Mouse (Mus musculus) forebrain, embryonic 14.5 days (tissue): ENCODE data around the gene Disp3. TPM values are rescaled to one million over a fixed set of nuclear protein-coding genes. Genes with fewer than 3 reads are reported as not detected.

Experiments used
- ATAC-seq: fragments of 200-750 bp; cut with Nextera tagmentation; 2 replicates; pipeline ENCODE4 v1.8.0; 2017; ENCODE audit warnings: mild to moderate bottlenecking, moderate library complexity
- DNase-seq: peaks from one replicate; pipeline ENCODE4 v3.0.0-alpha.2; 2015; ENCODE audit warnings: low spot score
- H3K27ac ChIP-seq: fragments of 300-500 bp; sonication (generic); 2 replicates; pipeline ENCODE4 v1.5.1; 2014; ENCODE audit warnings: low read depth, mild to moderate bottlenecking, control low read depth, low read length, moderate library complexity
- H3K27me3 ChIP-seq: fragments of 300-500 bp; sonication (generic); replicated peaks from 2 replicates; pipeline ENCODE4 v1.6.1; 2014; ENCODE audit warnings: low read length, control low read depth, mixed read lengths; ENCODE audit not compliant: control insufficient read depth, insufficient read depth
- H3K36me3 ChIP-seq: fragments of 300-500 bp; sonication (generic); 2 replicates; pipeline ENCODE4 v1.6.1; 2014; ENCODE audit warnings: low read length, control low read depth; ENCODE audit not compliant: control insufficient read depth, insufficient read depth
- H3K4me1 ChIP-seq: fragments of 300-500 bp; sonication (generic); 2 replicates; pipeline ENCODE4 v1.6.1; 2014; ENCODE audit warnings: antibody characterized with exemption, low read length, control low read depth; ENCODE audit not compliant: control insufficient read depth, insufficient read depth
- H3K4me2 ChIP-seq: fragments of 300-500 bp; sonication (generic); 2 replicates; pipeline ENCODE4 v1.6.1; 2014; ENCODE audit warnings: mild to moderate bottlenecking, control low read depth, low read length
- H3K4me3 ChIP-seq: fragments of 300-500 bp; sonication (generic); 2 replicates; pipeline ENCODE4 v1.5.1; 2014; ENCODE audit warnings: low read depth, low read length, control low read depth
- H3K9ac ChIP-seq: fragments of 300-500 bp; sonication (generic); 2 replicates; pipeline ENCODE4 v1.6.1; 2014; ENCODE audit warnings: mild to moderate bottlenecking, low read length, control low read depth, moderate library complexity
- H3K9me3 ChIP-seq: fragments of 300-500 bp; sonication (generic); replicated peaks from 2 replicates; pipeline ENCODE4 v1.6.1; 2016; ENCODE audit warnings: low read length, control low read depth, mixed read lengths; ENCODE audit not compliant: control insufficient read depth
- WGBS: fragments of 180-500 bp; shearing (Covaris S2); extraction: QIAGEN DNeasy Blood & Tissue Kit; methylation state at CpG from one replicate; pipeline ENCODE4 v1.1.7; 2014; 5-methylcytosine and 5-hydroxymethylcytosine counted together
- polyA plus RNA-seq: library from polyadenylated mRNA; unstranded; fragments of >200 nt; fragmentation: Nextera tagmentation; extraction: Ambion mirVana; gene quantifications from 2 replicates; pipeline ENCODE4 v1.2.1, GENCODE M21; 2014

Disp3 gene
- polyA plus RNA-seq, 1 experiment from 2014 or later = 7.2 TPM

DNA sequence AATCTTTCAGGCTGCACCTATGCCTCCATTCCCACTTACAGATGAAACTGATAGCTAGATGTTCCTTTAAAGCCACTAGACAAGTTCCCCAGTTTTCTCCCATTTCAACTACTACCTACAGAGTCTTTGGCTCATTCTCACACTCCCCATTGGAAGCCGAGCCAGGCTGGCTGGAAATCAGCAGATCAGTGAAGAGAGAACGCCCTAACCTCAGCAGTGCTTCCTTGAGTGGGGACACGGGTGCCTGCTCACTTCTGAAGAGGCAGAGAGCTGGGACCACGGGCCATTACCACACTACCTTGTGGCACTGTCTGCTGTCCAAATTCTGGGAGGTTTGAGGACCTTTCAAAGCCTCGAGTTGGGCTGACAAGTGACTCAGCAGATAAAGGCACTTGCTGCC, 11.0 kb upstream of the Disp3 start:
- DNase-seq = no peak

GRCm38 (mm10) chr4:148297640-148298039, 9.9 kb upstream of the Disp3 start:
- ATAC-seq = no peak
- no peaks in the 10 kb centered on the region for H3K27me3 ChIP-seq
- WGBS = 81% methylated on average over 6 of the region's 6 CpGs

More for the DNA sequence above, 11.0 kb upstream of the Disp3 start:
- H3K9me3 ChIP-seq = no peaks in the 10 kb centered on the region
- WGBS = 63% methylated on average over 5 of the region's 5 CpGs
- no peak overlapping the region for H3K4me2 ChIP-seq
- no peaks in the 10 kb centered on the region for H3K36me3 ChIP-seq
- H3K27ac ChIP-seq = no peak overlapping the region
- no peak overlapping the region for H3K4me3 ChIP-seq
- H3K4me1 ChIP-seq = 0 out of 2 replicates have a peak, but pooled peaks cover under 1% of the 10 kb centered on the region
- no peak overlapping the region for H3K9ac ChIP-seq
- no peak for ATAC-seq
- H3K27me3 ChIP-seq = no peaks in the 10 kb centered on the region

DNA sequence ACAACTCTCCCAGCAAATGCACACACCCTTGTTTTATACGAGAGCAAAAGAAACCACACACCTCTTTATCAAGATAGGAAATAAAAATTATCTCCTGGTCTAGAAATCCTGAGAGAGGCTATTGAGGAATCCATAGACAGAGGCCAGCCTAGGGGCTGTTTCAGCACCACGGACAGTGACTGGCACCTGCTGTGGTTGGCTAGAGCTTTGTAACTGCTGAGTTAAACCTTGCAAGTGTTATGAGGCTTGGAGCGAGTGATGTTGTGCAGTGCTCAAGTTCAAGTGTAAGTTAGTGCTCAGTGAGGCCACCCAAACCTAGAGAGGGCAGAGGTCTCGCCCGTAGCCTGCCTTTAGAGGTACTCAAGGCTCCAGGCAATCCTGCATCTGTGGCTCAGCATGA, 5.6 kb upstream of the Disp3 start:
- H3K9me3 ChIP-seq = no peaks in the 10 kb centered on the region
- no peak overlapping the region for H3K4me3 ChIP-seq
- no peaks in the 10 kb centered on the region for H3K36me3 ChIP-seq
- DNase-seq = peak; percentile 61
- H3K4me2 ChIP-seq = no peak overlapping the region
- ATAC-seq = no peak
- no peaks in the 10 kb centered on the region for H3K27me3 ChIP-seq
- 21% methylated on average over 5 of the region's 5 CpGs for WGBS
- no peak overlapping the region for H3K9ac ChIP-seq
- peaks cover 32% of the 10 kb centered on the region for H3K4me1 ChIP-seq
- H3K27ac ChIP-seq = no peak overlapping the region

More at GRCm38 (mm10) chr4:148297640-148298039, 9.9 kb upstream of the Disp3 start:
- DNase-seq = no peak
- no peak overlapping the region for H3K27ac ChIP-seq
- peaks cover 7% of the 10 kb centered on the region for H3K4me1 ChIP-seq
- no peak overlapping the region for H3K9ac ChIP-seq
- no peak overlapping the region for H3K4me2 ChIP-seq
- no peaks in the 10 kb centered on the region for H3K9me3 ChIP-seq
- H3K36me3 ChIP-seq = no peaks in the 10 kb centered on the region
- H3K4me3 ChIP-seq = no peak overlapping the region

DNA sequence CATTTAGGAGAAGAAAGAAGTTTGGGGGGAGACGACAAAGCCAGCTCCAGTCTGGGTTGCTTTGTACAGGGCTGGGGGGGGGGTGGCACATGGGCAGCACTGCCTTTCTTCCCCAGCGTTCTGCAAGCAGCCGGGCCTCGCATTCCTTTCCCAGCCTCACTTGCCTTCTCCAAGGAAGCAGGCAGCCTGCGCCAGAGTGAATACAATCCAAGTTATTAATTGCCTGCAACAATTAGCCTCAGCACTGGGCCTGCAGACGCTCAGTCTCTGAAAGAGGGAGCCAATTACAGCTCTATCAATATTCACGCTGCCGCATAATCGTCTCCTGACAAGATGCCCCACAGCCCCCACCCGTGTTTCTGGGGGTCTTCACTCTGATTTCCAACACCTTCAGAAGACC, 4.1 kb upstream of the Disp3 start:
- ATAC-seq = peak; percentile 36; the same call in 1 of the 2 replicates
- Histone ChIP-seq H3K9ac (no peak overlapping the region; the same call in 1 of the 2 replicates), H3K4me2 (no peak overlapping the region; the same call in 1 of the 2 replicates), H3K4me3 (no peak overlapping the region), H3K9me3 (no peaks in the 10 kb centered on the region), H3K27me3 (no peaks in the 10 kb centered on the region), H3K27ac (peak overlapping the region; percentile 31), H3K4me1 (peaks cover 33% of the 10 kb centered on the region), H3K36me3 (no peaks in the 10 kb centered on the region)
- 8% methylated on average over 10 of the region's 10 CpGs for WGBS
- DNase-seq = peak; percentile 87

DNA sequence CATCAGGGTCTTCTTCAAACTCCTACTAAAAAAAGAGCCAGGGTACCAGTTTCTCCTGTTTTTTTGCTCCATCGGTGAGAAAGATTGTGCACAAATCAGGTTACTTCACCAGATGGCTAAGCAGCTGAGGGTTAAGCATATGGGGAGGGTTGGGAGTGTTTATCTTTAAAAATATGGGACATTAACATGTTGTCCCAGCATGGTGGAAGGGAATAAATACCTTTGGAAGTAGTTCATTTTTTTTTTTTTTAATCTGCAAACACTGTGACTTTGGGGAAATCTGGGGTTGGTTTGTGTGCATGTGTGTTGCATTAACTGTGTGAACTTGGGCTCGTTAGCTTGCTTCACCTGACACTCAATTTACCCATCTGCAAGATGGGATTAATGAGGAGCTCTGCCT, 3.3 kb upstream of the Disp3 start:
- H3K9ac ChIP-seq = no peak overlapping the region
- ATAC-seq (no peak), DNase-seq (peak; percentile 58)
- no peak overlapping the region for H3K4me2 ChIP-seq
- no peaks in the 10 kb centered on the region for H3K9me3 ChIP-seq
- H3K27ac ChIP-seq = 0 out of 2 replicates have a peak overlapping the region, but pooled peaks have one; percentile 44
- no peak overlapping the region for H3K4me3 ChIP-seq
- 45% methylated on average over 2 of the region's 2 CpGs for WGBS
- H3K4me1 ChIP-seq = peaks cover 33% of the 10 kb centered on the region
- H3K27me3 ChIP-seq = no peaks in the 10 kb centered on the region
- H3K36me3 ChIP-seq = no peaks in the 10 kb centered on the region

DNA sequence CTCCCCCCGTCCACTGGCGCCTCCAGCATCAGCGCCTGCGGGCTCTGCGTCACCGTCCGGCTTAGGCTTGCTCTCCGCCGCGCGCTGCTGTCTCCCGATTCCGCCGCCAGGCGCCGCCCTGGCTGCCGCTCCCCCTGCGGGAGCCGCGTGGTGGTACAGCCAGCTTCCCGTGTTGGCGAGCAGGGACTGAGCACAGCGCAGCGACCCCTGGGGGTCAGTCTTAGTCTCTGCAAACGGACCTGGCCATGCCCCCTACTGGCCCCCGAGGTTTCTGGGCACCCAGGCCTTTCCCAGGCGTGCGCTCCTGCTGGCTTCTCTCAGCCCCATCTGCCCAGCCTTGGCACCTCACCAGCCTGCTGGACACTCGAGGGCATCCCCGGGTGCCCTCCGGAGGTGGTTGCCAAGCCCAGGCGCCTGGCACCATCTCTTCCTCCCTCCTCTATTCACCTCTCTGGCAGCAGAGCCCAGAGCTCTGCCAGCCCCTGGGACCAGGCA, 337 bp upstream of the Disp3 start:
- peak overlapping the region; percentile 85 for H3K4me2 ChIP-seq
- WGBS = under 1% methylated on average over 26 of the region's 32 CpGs
- no peaks in the 10 kb centered on the region for H3K9me3 ChIP-seq
- no peaks in the 10 kb centered on the region for H3K36me3 ChIP-seq
- H3K4me3 ChIP-seq = peak overlapping the region; percentile 71
- ATAC-seq (peak; percentile 90), DNase-seq (peak; percentile 96)
- H3K27me3 ChIP-seq = no peaks in the 10 kb centered on the region
- H3K27ac ChIP-seq = peak overlapping the region; percentile 84
- peak overlapping the region; percentile 91 for H3K9ac ChIP-seq
- H3K4me1 ChIP-seq = peaks cover 47% of the 10 kb centered on the region

- H3K9ac ChIP-seq = peak overlapping the region; percentile 91
- H3K27me3 ChIP-seq = no peaks in the 10 kb centered on the region
- H3K4me2 ChIP-seq = peak overlapping the region; percentile 85
- no peak for ATAC-seq
- H3K4me3 ChIP-seq = peak overlapping the region; percentile 71
- H3K27ac ChIP-seq = peak overlapping the region; percentile 84; the same call in 1 of the 2 replicates
- peaks cover 37% of the 10 kb centered on the region for H3K4me1 ChIP-seq
- WGBS = under 1% methylated on average over 20 of the region's 20 CpGs
- DNase-seq = no peak
- no peaks in the 10 kb centered on the region for H3K36me3 ChIP-seq
- no peaks in the 10 kb centered on the region for H3K9me3 ChIP-seq
Observed at GRCm38 (mm10) chr4:148287041-148287440, 724 bp downstream of the Disp3 start.

- ATAC-seq (no peak), DNase-seq (peak; percentile 54)
- 0 out of 2 replicates have a peak, but pooled peaks cover under 1% of the 10 kb centered on the region for H3K36me3 ChIP-seq
- H3K4me2 ChIP-seq = peak overlapping the region; percentile 85
- peaks cover 30% of the 10 kb centered on the region for H3K4me1 ChIP-seq
- no peak overlapping the region for H3K27ac ChIP-seq
- H3K27me3 ChIP-seq = no peaks in the 10 kb centered on the region
- peak overlapping the region; percentile 91 for H3K9ac ChIP-seq
- H3K9me3 ChIP-seq = no peaks in the 10 kb centered on the region
- peak overlapping the region; percentile 71 for H3K4me3 ChIP-seq
- 16% methylated on average over 22 of the region's 22 CpGs for WGBS
Observed at GRCm38 (mm10) chr4:148286226-148287031, 1.3 kb downstream of the Disp3 start.

- Histone ChIP-seq H3K4me3 (peak overlapping the region; percentile 14; the same call in 1 of the 2 replicates), H3K4me1 (peaks cover 21% of the 10 kb centered on the region), H3K9ac (peak overlapping the region; percentile 48), H3K27me3 (no peaks in the 10 kb centered on the region), H3K27ac (no peak overlapping the region), H3K4me2 (peak overlapping the region; percentile 85), H3K36me3 (0 out of 2 replicates have a peak, but pooled peaks cover 4% of the 10 kb centered on the region), H3K9me3 (no peaks in the 10 kb centered on the region)
- WGBS = 46% methylated on average over 13 of the region's 13 CpGs
- peak; percentile 37 for DNase-seq
- no peak for ATAC-seq
Observed at GRCm38 (mm10) chr4:148284219-148284618, 3.5 kb downstream of the Disp3 start.
